Mouse (Mus musculus): Measurements from ENCODE around the gene Scube3. TPM values are rescaled to one million over a fixed set of nuclear protein-coding genes. Genes with fewer than 3 reads are reported as not detected.

Scube3 gene
- 0.80 and 1.3 TPM in 2 replicates for polyA plus RNA-seq (2012; rRNA removed; ENCODE audit: low replicate concordance)

DNA sequence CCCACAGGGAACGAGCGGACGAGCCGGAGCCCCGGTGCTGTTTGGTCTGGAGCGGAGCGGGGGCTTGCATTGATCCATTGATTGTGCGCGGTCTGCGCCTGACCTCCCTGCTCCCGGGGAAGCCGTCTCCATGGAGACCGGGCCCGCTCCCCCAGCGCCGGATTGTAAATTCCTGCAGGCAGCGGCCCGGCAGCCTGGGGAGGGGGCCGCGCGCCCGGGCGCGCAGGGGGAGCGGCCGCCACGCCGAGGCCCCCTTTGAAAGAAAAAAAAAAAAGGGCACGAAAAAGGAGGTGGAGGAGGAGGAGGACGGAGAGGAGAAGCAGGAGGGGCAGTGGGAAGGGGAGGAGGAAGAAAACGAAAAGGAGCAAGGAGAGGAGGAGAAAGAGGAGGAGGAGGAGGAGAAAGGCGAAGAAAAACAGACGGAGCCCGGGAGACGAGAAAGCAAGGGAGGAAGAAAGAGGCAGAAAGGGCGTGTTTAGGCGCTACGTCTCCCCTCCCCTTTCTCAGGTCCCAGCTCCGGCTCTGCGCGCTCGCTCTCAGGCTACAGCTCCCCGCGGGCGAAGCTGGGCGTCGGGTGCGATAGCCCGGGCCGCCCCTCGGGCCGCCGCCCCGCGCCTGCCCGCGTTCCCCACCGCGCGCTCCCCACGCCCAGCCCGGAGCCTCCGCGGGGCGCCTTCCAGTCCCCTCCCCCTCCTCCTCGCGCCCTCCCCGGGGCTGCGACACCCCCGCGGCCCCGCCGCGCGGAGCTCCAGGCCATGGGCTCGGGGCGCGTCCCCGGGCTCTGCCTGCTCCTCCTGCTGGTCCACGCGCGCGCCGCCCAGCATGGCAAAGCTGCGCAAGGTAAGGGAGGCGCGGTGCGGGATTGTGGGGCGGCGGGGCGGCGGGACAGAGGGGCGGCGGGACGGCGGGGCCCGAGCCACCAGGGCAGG, at the start of gene Scube3:
TSS of gene Scube3 (plus strand) at position 371 of the 929 bp plus-strand sequence.

DNA sequence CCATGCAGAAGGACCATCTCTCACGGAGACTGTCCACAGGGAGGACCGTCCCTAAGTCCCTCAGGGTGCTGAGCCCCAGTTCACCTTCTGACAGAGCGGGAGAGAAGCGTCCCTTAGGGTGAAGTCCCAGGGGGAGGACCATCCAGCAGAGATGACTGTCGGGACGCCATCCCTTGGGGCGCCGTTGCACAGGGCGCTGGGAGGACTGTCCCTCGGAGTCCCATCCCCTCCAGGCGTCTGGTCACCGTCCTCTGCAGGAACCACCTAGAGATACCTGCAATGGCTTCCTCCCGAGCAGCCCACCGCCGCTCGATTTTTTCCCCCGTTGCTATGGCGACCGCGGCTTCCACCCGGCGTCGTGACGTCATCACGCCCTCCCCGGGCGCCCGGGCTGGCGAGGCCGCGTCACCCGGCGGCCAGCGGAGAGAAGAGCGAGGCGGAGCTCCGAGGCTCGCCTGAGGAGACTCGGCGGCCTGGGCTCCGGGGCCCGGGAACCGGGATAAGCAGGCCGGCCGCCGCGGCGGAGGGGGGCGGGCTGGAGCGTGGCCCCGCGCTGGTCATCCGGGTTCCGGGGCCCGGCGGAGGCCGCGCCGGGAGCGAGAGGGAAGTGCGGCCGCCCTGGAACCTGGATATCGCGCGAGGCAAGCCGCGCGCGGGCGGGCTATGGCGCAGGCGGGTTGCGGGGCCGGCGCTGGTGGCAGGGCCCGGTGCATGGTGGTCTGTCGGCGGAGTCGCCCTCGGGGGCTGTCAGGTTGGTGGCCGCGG, 35.0 kb downstream of the Scube3 start, which contains the start of gene Zfp523:
TSS of gene Zfp523 (plus strand) at position 355 of the 765 bp plus-strand sequence.

GRCm38 (mm10) chr17:28207591-28208313, 65.8 kb downstream of the Scube3 start, which contains the start of gene Def6:
Gene Def6, plus strand, starts transcription at chr17:28207778.

Other genes starting within 250 kb of the Scube3 start
- 57.7 and 64.4 TPM in 2 replicates for gene Anks1, start 232.8 kb upstream of the Scube3 start, polyA plus RNA-seq (2012; rRNA removed; ENCODE audit: low replicate concordance)
- gene Taf11, start 232.3 kb upstream of the Scube3 start, polyA plus RNA-seq (2012; rRNA removed; ENCODE audit: low replicate concordance): 14.2 and 16.5 TPM in 2 replicates
- gene Tcp11, start 61.5 kb upstream of the Scube3 start, polyA plus RNA-seq (2012; rRNA removed; ENCODE audit: low replicate concordance): 0.27 and 3.8 TPM in 2 replicates
- 46.5 and 79.3 TPM in 2 replicates for gene Zfp523, start 35.0 kb downstream of the Scube3 start, polyA plus RNA-seq (2012; rRNA removed; ENCODE audit: low replicate concordance)
- 6.2 and 10.1 TPM in 2 replicates for gene Def6, start 65.6 kb downstream of the Scube3 start, polyA plus RNA-seq (2012; rRNA removed; ENCODE audit: low replicate concordance)
- gene Ppard, start 90.6 kb downstream of the Scube3 start, polyA plus RNA-seq (2012; rRNA removed; ENCODE audit: low replicate concordance): 34.5 and 43.9 TPM in 2 replicates
- 10.3 and 22.8 TPM in 2 replicates for gene Fance, start 171.4 kb downstream of the Scube3 start, polyA plus RNA-seq (2012; rRNA removed; ENCODE audit: low replicate concordance)
- gene Rpl10a, start 186.3 kb downstream of the Scube3 start, polyA plus RNA-seq (2012; rRNA removed; ENCODE audit: low replicate concordance): 1,149 and 3,794 TPM in 2 replicates
- gene Tead3, start 208.7 kb downstream of the Scube3 start, polyA plus RNA-seq (2012; rRNA removed; ENCODE audit: low replicate concordance): 8.7 and 47.1 TPM in 2 replicates
- 1.4 and 4.7 TPM in 2 replicates for gene Tulp1, start 223.1 kb downstream of the Scube3 start, polyA plus RNA-seq (2012; rRNA removed; ENCODE audit: low replicate concordance)